Mouse (Mus musculus) midbrain, embryonic 12.5 days (tissue): ENCODE data around the gene Rbbp8nl. TPM values are rescaled to one million over a fixed set of nuclear protein-coding genes. Genes with fewer than 3 reads are reported as not detected.

Experiments
- ATAC-seq: fragments of 200-750 bp; cut with Nextera tagmentation; 2 replicates; pipeline ENCODE4 v1.8.0; 2017; ENCODE audit warnings: low read depth, moderate TSS enrichment, moderate library complexity; ENCODE audit not compliant: low FRiP score
- H3K27ac ChIP-seq: fragments of 300-500 bp; sonication (generic); replicated peaks from 2 replicates; pipeline ENCODE4 v1.5.1; 2016; ENCODE audit warnings: mild to moderate bottlenecking
- H3K27me3 ChIP-seq: fragments of 300-500 bp; sonication (generic); 2 replicates; pipeline ENCODE4 v1.6.1; 2016; ENCODE audit warnings: mild to moderate bottlenecking
- H3K36me3 ChIP-seq: fragments of 300-500 bp; sonication (generic); 2 replicates; pipeline ENCODE4 v1.6.1; 2016
- H3K4me1 ChIP-seq: fragments of 300-500 bp; sonication (generic); 2 replicates; pipeline ENCODE4 v1.6.1; 2016
- H3K4me2 ChIP-seq: fragments of 300-500 bp; sonication (generic); replicated peaks from 2 replicates; pipeline ENCODE4 v1.6.1; 2016; ENCODE audit warnings: mild to moderate bottlenecking, moderate library complexity
- H3K4me3 ChIP-seq: fragments of 300-500 bp; sonication (generic); 2 replicates; pipeline ENCODE4 v1.5.1; 2016; ENCODE audit warnings: mild to moderate bottlenecking
- H3K9ac ChIP-seq: fragments of 300-500 bp; sonication (generic); replicated peaks from 2 replicates; pipeline ENCODE4 v1.6.1; 2016; ENCODE audit warnings: mild to moderate bottlenecking, moderate library complexity
- H3K9me3 ChIP-seq: fragments of 300-500 bp; sonication (generic); 2 replicates; pipeline ENCODE4 v1.6.1; 2016; ENCODE audit warnings: mild to moderate bottlenecking
- WGBS: fragments of 180-500 bp; shearing (Covaris S2); methylation state at CpG from one replicate; pipeline ENCODE4 v1.1.7; 2016; 5-methylcytosine and 5-hydroxymethylcytosine counted together
- microRNA-seq: library from miRNA; unstranded; fragments of <30 nt; microRNA quantifications from one replicate; pipeline ENCODE4, GENCODE M21; 2017
- polyA plus RNA-seq: library from polyadenylated mRNA; unstranded; fragments of >200 nt; fragmentation: Nextera tagmentation; extraction: Ambion mirVana; gene quantifications from 2 replicates; pipeline ENCODE4 v1.2.1, GENCODE M21; 2016

Gene Rbbp8nl
- polyA plus RNA-seq, 1 experiment from 2014 or later, result 0.08 TPM

DNA sequence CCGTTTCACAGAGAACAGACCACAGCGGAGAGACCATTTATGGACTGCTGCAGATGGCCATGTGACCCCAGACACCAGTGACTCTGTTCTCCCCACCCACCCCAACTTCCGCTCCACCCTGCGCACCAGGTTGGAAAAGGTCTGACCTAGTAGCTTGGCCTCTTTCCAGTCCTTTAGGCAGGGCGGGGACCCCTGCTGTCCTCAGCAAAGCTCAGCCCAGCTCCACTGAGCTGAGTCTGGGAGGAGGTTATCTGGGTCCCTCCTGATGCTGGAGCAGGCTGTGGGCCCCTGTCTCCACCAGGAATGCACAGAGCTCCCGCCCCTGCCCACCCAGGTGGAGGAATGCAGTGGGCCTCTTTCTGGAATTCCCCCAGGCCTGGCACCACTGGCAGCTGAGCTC is 54.7 kb downstream of the Rbbp8nl start:
- WGBS, result 53% methylated on average over 6 of the region's 6 CpGs
- no peak overlapping the region for H3K4me2 ChIP-seq
- no peak overlapping the region for H3K9ac ChIP-seq
- no peak for ATAC-seq
- H3K4me3 ChIP-seq, result no peak overlapping the region
- no peak overlapping the region for H3K27ac ChIP-seq
- no peaks in the 10 kb centered on the region for H3K27me3 ChIP-seq
- 0 out of 2 replicates have a peak, but pooled peaks cover 5% of the 10 kb centered on the region for H3K4me1 ChIP-seq
- no peaks in the 10 kb centered on the region for H3K9me3 ChIP-seq
- no peaks in the 10 kb centered on the region for H3K36me3 ChIP-seq

DNA sequence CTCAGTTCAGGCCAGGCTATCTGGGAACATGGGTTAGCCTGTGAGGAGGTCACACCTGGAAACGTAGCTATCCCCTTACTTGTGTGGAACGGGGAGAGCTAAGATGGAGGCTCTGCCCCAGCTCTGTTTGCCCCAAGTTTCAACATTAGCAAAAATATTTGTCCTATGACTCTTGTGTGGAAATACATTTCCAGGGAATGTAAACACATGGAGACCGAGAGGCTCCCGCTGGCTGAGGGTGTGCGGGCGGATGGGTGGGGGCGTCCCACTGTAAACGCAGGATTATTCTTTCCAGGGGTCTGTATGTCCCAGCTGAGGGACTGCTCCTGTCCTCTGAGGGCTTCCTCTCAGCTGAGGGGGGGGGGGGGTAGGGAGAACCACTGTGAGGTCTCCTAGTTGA is 55.3 kb downstream of the Rbbp8nl start:
- H3K27me3 ChIP-seq, result no peaks in the 10 kb centered on the region
- H3K4me3 ChIP-seq, result no peak overlapping the region
- no peak overlapping the region for H3K9ac ChIP-seq
- no peaks in the 10 kb centered on the region for H3K36me3 ChIP-seq
- H3K9me3 ChIP-seq, result no peaks in the 10 kb centered on the region
- no peak for ATAC-seq
- no peak overlapping the region for H3K4me2 ChIP-seq
- WGBS, result 95% methylated on average over 8 of the region's 8 CpGs
- H3K27ac ChIP-seq, result no peak overlapping the region
- H3K4me1 ChIP-seq, result 0 out of 2 replicates have a peak, but pooled peaks cover 5% of the 10 kb centered on the region

DNA sequence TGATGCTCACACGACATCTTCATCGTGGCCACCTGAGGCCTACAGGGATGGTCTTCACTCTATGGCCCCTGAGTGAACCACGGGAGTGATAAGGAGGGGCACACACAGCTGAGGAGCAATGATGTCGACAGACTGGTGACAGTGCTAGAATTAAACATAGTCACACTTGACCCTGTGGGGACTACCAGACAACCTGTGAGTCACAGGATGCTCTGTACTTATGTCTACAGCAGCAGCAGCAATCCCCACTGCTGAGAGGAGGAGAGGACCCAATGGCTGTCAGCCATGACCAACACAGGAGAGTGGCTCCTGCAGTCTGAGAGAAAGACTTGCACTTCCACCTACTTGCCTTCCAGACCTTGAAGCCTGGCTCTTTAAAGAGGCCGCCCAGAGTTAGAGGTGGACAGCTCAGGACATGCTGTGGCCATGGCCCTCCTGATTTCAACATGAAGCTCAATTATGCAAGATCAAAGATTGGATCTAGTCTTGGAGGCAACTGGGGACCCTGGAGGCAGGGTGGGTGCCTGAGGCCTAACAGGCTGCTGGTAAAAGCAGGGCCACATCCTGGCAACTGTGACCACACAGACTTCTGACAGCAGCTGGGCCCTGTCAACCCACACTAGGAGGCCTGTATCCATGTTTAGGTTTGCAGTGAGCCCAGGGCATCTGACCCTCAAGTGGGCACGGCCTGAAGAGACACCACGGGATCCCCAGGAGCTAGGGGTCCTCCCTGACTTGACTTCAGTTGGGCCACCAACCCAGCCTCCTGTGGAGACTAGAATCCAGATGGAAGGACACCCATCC is 56.4 kb downstream of the Rbbp8nl start:
- no peak overlapping the region for H3K9ac ChIP-seq
- no peaks in the 10 kb centered on the region for H3K36me3 ChIP-seq
- H3K4me1 ChIP-seq, result peaks cover 10% of the 10 kb centered on the region
- WGBS, result 90% methylated on average over 7 of the region's 7 CpGs
- no peaks in the 10 kb centered on the region for H3K9me3 ChIP-seq
- no peak overlapping the region for H3K4me3 ChIP-seq
- peaks cover 4% of the 10 kb centered on the region; the same call in 1 of the 2 replicates for H3K27me3 ChIP-seq
- no peak overlapping the region for H3K4me2 ChIP-seq
- ATAC-seq, result no peak
- no peak overlapping the region for H3K27ac ChIP-seq

DNA sequence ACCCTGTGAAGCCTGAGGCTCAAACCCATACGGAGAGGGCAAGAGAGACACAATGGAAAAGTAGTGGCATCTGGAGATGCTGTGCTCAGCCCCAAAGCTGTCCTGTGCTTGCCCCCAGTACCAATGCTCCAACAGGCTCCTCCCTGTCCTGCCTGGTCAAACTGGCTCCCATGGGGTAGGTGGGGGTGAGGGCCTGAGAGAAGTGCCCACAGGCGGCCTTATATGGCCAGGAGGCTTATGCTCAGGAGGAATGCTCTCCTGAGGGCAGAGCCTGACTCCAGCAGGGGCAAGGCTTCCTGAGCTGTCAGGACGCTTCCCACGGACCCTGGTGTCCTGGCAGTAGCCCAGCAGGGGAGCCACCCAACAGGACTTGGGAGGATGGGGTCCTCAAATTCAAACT is 59.2 kb downstream of the Rbbp8nl start:
- Histone ChIP-seq H3K36me3 (no peaks in the 10 kb centered on the region), H3K4me1 (peaks cover 33% of the 10 kb centered on the region), H3K9me3 (no peaks in the 10 kb centered on the region), H3K27me3 (peaks cover 31% of the 10 kb centered on the region), H3K4me3 (no peak overlapping the region), H3K27ac (no peak overlapping the region), H3K9ac (no peak overlapping the region), H3K4me2 (no peak overlapping the region)
- no peak for ATAC-seq
- 53% methylated on average over 4 of the region's 4 CpGs for WGBS

DNA sequence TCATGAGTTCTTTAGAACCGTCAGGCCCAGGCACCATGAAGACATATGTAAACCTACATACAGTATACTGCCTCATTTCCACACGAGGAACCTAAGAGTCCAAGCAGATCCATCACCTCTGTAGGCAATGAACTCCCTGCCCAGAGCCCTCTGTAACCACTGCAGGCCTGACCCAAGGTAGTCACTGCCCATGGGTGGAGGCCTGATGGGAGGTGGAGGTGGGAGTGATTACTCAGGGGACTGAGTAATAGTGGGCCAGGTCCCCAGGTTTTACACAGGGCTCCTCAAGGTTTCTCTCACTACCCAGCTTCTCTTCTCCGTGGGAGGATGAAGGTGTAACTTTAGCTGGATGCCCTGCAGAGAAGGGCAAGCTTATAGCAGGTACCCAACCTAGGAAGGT is 60.5 kb downstream of the Rbbp8nl start:
- Histone ChIP-seq H3K4me2 (no peak overlapping the region), H3K27me3 (peaks cover 45% of the 10 kb centered on the region), H3K4me3 (no peak overlapping the region), H3K4me1 (peaks cover 37% of the 10 kb centered on the region), H3K9ac (no peak overlapping the region), H3K27ac (no peak overlapping the region), H3K9me3 (no peaks in the 10 kb centered on the region), H3K36me3 (no peaks in the 10 kb centered on the region)
- WGBS, result 80% methylated on average over 3 of the region's 3 CpGs
- ATAC-seq, result no peak

DNA sequence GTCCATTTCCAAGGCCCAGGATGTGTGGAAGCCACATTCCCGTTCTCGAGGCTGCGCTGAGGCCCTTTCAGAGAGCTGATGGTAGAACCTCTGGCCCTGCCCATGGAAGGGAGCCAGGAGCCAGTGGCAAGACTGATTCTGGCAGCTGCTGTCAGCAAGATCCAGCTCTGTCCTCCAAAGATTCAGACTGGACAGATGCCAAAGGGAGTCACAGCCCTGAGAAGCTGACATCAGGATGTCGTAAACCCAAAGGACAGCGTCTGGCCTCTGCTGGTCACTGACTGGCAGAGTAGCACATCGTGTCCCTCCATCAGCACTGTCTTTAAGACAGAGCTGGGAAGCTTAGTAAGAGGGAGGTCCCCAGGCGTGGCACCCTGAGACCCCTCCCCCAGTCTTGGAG is 61.1 kb downstream of the Rbbp8nl start:
- no peak overlapping the region for H3K27ac ChIP-seq
- H3K9me3 ChIP-seq, result no peaks in the 10 kb centered on the region
- H3K4me1 ChIP-seq, result peaks cover 37% of the 10 kb centered on the region
- no peak for ATAC-seq
- 73% methylated on average over 7 of the region's 7 CpGs for WGBS
- H3K27me3 ChIP-seq, result peaks cover 50% of the 10 kb centered on the region
- no peak overlapping the region for H3K4me2 ChIP-seq
- H3K4me3 ChIP-seq, result no peak overlapping the region
- H3K36me3 ChIP-seq, result no peaks in the 10 kb centered on the region
- no peak overlapping the region; the same call in 1 of the 2 replicates for H3K9ac ChIP-seq

DNA sequence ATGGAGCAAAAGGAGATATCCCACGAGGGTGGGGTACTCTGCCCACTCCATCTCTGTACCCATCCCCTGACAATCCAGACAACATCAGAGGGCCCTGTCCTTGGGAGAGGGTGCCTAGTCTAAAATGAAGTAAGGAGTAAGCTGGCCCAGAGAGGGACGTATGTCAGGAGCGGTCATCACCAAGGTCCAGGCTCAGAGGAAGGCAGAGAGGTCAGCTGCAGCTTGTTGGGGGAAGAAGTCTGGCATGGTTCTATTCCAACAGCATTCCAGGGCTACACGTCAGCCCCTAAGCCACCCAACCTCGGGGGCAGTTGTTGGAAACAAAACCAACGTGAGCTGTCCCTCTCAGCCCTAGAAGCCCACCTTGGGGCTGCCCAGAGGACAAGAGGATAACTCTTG is 61.6 kb downstream of the Rbbp8nl start:
- H3K4me1 ChIP-seq, result peaks cover 37% of the 10 kb centered on the region
- ATAC-seq, result no peak
- WGBS, result 58% methylated on average over 6 of the region's 6 CpGs
- no peak overlapping the region for H3K4me3 ChIP-seq
- H3K4me2 ChIP-seq, result peak overlapping the region; percentile 38
- H3K36me3 ChIP-seq, result no peaks in the 10 kb centered on the region
- peaks cover 55% of the 10 kb centered on the region for H3K27me3 ChIP-seq
- no peaks in the 10 kb centered on the region for H3K9me3 ChIP-seq
- no peak overlapping the region for H3K9ac ChIP-seq
- no peak overlapping the region for H3K27ac ChIP-seq

Small RNA genes within 50 kb of the gene (microRNA-seq; reads per million reads assigned to microRNA genes)
- gene Mir3091, result 1.4 reads per million

Other genes starting within 250 kb of the Rbbp8nl start
- 613 and 651 TPM in 2 replicates for gene Psma7, start 247.4 kb downstream of the Rbbp8nl start, polyA plus RNA-seq
- gene Ss18l1, start 247.4 kb downstream of the Rbbp8nl start, polyA plus RNA-seq, result 30.2 and 32.5 TPM in 2 replicates
- gene Mtg2, start 219.3 kb downstream of the Rbbp8nl start, polyA plus RNA-seq, result 31.8 and 35.0 TPM in 2 replicates
- 4.1 and 4.8 TPM in 2 replicates for gene Hrh3, start 185.4 kb downstream of the Rbbp8nl start, polyA plus RNA-seq
- 52.7 and 52.8 TPM in 2 replicates for gene Osbpl2, start 170.6 kb downstream of the Rbbp8nl start, polyA plus RNA-seq
- 214 and 217 TPM in 2 replicates for gene Adrm1, start 118.4 kb downstream of the Rbbp8nl start, polyA plus RNA-seq
- gene Lama5, start 64.0 kb downstream of the Rbbp8nl start, polyA plus RNA-seq, result 1.7 and 3.2 TPM in 2 replicates
- gene Rps21, start 32.5 kb downstream of the Rbbp8nl start, polyA plus RNA-seq, result 393 and 434 TPM in 2 replicates
- 22.3 and 26.5 TPM in 2 replicates for gene Cables2, start 16.4 kb downstream of the Rbbp8nl start, polyA plus RNA-seq
- not detected in 2 replicates for gene Gata5, start 44.8 kb upstream of the Rbbp8nl start, polyA plus RNA-seq
- gene Slco4a1, start 166.4 kb upstream of the Rbbp8nl start, polyA plus RNA-seq, result 3.5 and 4.1 TPM in 2 replicates
- gene Ntsr1, start 210.1 kb upstream of the Rbbp8nl start, polyA plus RNA-seq, result 0.15 and 0.29 TPM in 2 replicates